Mouse (Mus musculus): Measurements from ENCODE around the gene Plpp6. TPM values are rescaled to one million over a fixed set of nuclear protein-coding genes. Genes with fewer than 3 reads are reported as not detected.
"Not testable (repeated sequence)": the region's sequence is repeated elsewhere in the genome, so short reads cannot be mapped to it uniquely, and the experiment has no call there.

Plpp6 gene
- polyA plus RNA-seq, 1 experiment from 2014 or later: 7.1 TPM

- no peak for ATAC-seq (replicated peaks; ENCODE audit: insufficient number of reproducible peaks, insufficient read depth, low FRiP score, low read depth)
- Histone ChIP-seq H3K36me3 (peaks cover 3% of the 10 kb centered on the region), H3K4me2 (peak overlapping the region; percentile 66), H3K9ac (peak overlapping the region; percentile 85), H3K27ac (peak overlapping the region; percentile 95), H3K4me3 (peak overlapping the region; percentile 77), H3K9me3 (replicated peaks) (no peaks in the 10 kb centered on the region), H3K27me3 (no peaks in the 10 kb centered on the region), H3K4me1 (replicated peaks) (peaks cover 15% of the 10 kb centered on the region)
- 52% methylated on average over 8 of the region's 8 CpGs for WGBS
Observed at GRCm38 (mm10) chr19:28989515-28989914, 25.8 kb downstream of the Plpp6 start.

- H3K27me3 ChIP-seq: no peaks in the 10 kb centered on the region
- peak within 1 kb of the TSS; percentile 66 for H3K4me2 ChIP-seq
- H3K9me3 ChIP-seq (replicated peaks): no peaks in the 10 kb centered on the region
- under 1% methylated on average over 37 of the region's 37 CpGs for WGBS
- peaks cover 22% of the 10 kb centered on the region for H3K4me1 ChIP-seq (replicated peaks)
- H3K4me3 ChIP-seq: peak within 1 kb of the TSS; percentile 77
- peak within 1 kb of the TSS; percentile 85 for H3K9ac ChIP-seq
- peak; percentile 99 for ATAC-seq (replicated peaks; ENCODE audit: insufficient number of reproducible peaks, insufficient read depth, low FRiP score, low read depth)
- H3K27ac ChIP-seq: peak within 1 kb of the TSS; percentile 95
- H3K36me3 ChIP-seq: peaks cover 10% of the 10 kb centered on the region
Observed at GRCm38 (mm10) chr19:28990194-28990589, 26.4 kb downstream of the Plpp6 start, which contains the start of gene Cdc37l1. Gene Cdc37l1 (plus strand): TSS chr19:28990352.

- Histone ChIP-seq H3K27ac (peak overlapping the region; percentile 95), H3K9me3 (replicated peaks) (no peaks in the 10 kb centered on the region), H3K4me1 (replicated peaks) (peaks cover 27% of the 10 kb centered on the region), H3K9ac (peak overlapping the region; percentile 85), H3K36me3 (peaks cover 15% of the 10 kb centered on the region), H3K27me3 (no peaks in the 10 kb centered on the region), H3K4me2 (peak overlapping the region; percentile 66), H3K4me3 (peak overlapping the region; percentile 77)
- peak; percentile 70 for ATAC-seq (replicated peaks; ENCODE audit: insufficient number of reproducible peaks, insufficient read depth, low FRiP score, low read depth)
- WGBS: under 1% methylated on average over 30 of the region's 41 CpGs
Observed at GRCm38 (mm10) chr19:28990590-28991221, 27.0 kb downstream of the Plpp6 start.

GRCm38 (mm10) chr19:28991391-28991790, 27.6 kb downstream of the Plpp6 start:
- 67% methylated on average over 5 of the region's 5 CpGs for WGBS
- Histone ChIP-seq H3K9ac (peak overlapping the region; percentile 85), H3K27me3 (no peaks in the 10 kb centered on the region), H3K27ac (peak overlapping the region; percentile 95), H3K36me3 (peaks cover 20% of the 10 kb centered on the region), H3K4me1 (replicated peaks) (peaks cover 27% of the 10 kb centered on the region), H3K4me3 (peak overlapping the region; percentile 77), H3K4me2 (peak overlapping the region; percentile 66), H3K9me3 (replicated peaks) (no peaks in the 10 kb centered on the region)
- no peak for ATAC-seq (replicated peaks; ENCODE audit: insufficient number of reproducible peaks, insufficient read depth, low FRiP score, low read depth)

GRCm38 (mm10) chr19:28994870-28995269, 31.1 kb downstream of the Plpp6 start:
- H3K36me3 ChIP-seq: peaks cover 34% of the 10 kb centered on the region
- 73% methylated on average over 7 of the region's 7 CpGs for WGBS

GRCm38 (mm10) chr19:28995366-28995765, 31.6 kb downstream of the Plpp6 start:
- no peaks in the 10 kb centered on the region for H3K27me3 ChIP-seq
- H3K9ac ChIP-seq: no peak overlapping the region
- ATAC-seq (replicated peaks; ENCODE audit: insufficient number of reproducible peaks, insufficient read depth, low FRiP score, low read depth): no peak
- peaks cover 24% of the 10 kb centered on the region for H3K4me1 ChIP-seq (replicated peaks)
- H3K4me3 ChIP-seq: no peak overlapping the region
- no peaks in the 10 kb centered on the region for H3K9me3 ChIP-seq (replicated peaks)
- H3K27ac ChIP-seq: peak overlapping the region; percentile 64; the same call in 1 of the 2 replicates
- WGBS: 86% methylated on average over 5 of the region's 5 CpGs
- H3K36me3 ChIP-seq: peaks cover 39% of the 10 kb centered on the region
- H3K4me2 ChIP-seq: no peak overlapping the region

More at GRCm38 (mm10) chr19:28994870-28995269, 31.1 kb downstream of the Plpp6 start:
- H3K4me1 ChIP-seq (replicated peaks): peaks cover 24% of the 10 kb centered on the region
- no peak overlapping the region for H3K4me2 ChIP-seq
- peak overlapping the region; percentile 64 for H3K27ac ChIP-seq
- no peaks in the 10 kb centered on the region for H3K27me3 ChIP-seq
- H3K9ac ChIP-seq: no peak overlapping the region
- H3K4me3 ChIP-seq: no peak overlapping the region
- no peak for ATAC-seq (replicated peaks; ENCODE audit: insufficient number of reproducible peaks, insufficient read depth, low FRiP score, low read depth)
- H3K9me3 ChIP-seq (replicated peaks): no peaks in the 10 kb centered on the region

GRCm38 (mm10) chr19:28997976-28998630, 34.4 kb downstream of the Plpp6 start:
- H3K27me3 ChIP-seq: no peaks in the 10 kb centered on the region
- no peak overlapping the region for H3K4me2 ChIP-seq
- ATAC-seq (replicated peaks; ENCODE audit: insufficient number of reproducible peaks, insufficient read depth, low FRiP score, low read depth): no peak
- WGBS: 72% methylated on average over 4 of the region's 4 CpGs
- peaks cover 17% of the 10 kb centered on the region for H3K4me1 ChIP-seq (replicated peaks)
- H3K9me3 ChIP-seq (replicated peaks): no peaks in the 10 kb centered on the region
- no peak overlapping the region for H3K9ac ChIP-seq
- peaks cover 57% of the 10 kb centered on the region for H3K36me3 ChIP-seq
- H3K27ac ChIP-seq: no peak overlapping the region
- no peak overlapping the region for H3K4me3 ChIP-seq

GRCm38 (mm10) chr19:29000321-29000720, 36.6 kb downstream of the Plpp6 start:
- H3K9me3 ChIP-seq (replicated peaks); H3K4me1 ChIP-seq (replicated peaks); H3K9ac ChIP-seq; ATAC-seq (replicated peaks; ENCODE audit: insufficient number of reproducible peaks, insufficient read depth, low FRiP score, low read depth); H3K27me3 ChIP-seq; H3K4me2 ChIP-seq; H3K4me3 ChIP-seq; H3K27ac ChIP-seq: not testable (repeated sequence)
- WGBS: 97% methylated on average over 16 of the region's 16 CpGs
- peaks cover 48% of the 10 kb centered on the region for H3K36me3 ChIP-seq

- Histone ChIP-seq H3K27ac (no peak overlapping the region), H3K9me3 (replicated peaks) (no peaks in the 10 kb centered on the region), H3K4me2 (no peak overlapping the region), H3K36me3 (peaks cover 51% of the 10 kb centered on the region), H3K9ac (no peak overlapping the region), H3K4me1 (replicated peaks) (no peaks in the 10 kb centered on the region), H3K4me3 (no peak overlapping the region), H3K27me3 (no peaks in the 10 kb centered on the region)
- 92% methylated on average over 3 of the region's 3 CpGs for WGBS
- ATAC-seq (replicated peaks; ENCODE audit: insufficient number of reproducible peaks, insufficient read depth, low FRiP score, low read depth): no peak
Observed at GRCm38 (mm10) chr19:29008069-29008706, 44.4 kb downstream of the Plpp6 start.

- no peak for ATAC-seq (replicated peaks; ENCODE audit: insufficient number of reproducible peaks, insufficient read depth, low FRiP score, low read depth)
- 94% methylated on average over 11 of the region's 11 CpGs for WGBS
- Histone ChIP-seq H3K4me2 (no peak overlapping the region), H3K27me3 (no peaks in the 10 kb centered on the region), H3K9ac (no peak overlapping the region), H3K36me3 (peaks cover 57% of the 10 kb centered on the region), H3K4me3 (no peak overlapping the region), H3K4me1 (replicated peaks) (no peaks in the 10 kb centered on the region), H3K27ac (no peak overlapping the region), H3K9me3 (replicated peaks) (no peaks in the 10 kb centered on the region)
Observed at GRCm38 (mm10) chr19:29009046-29009445, 45.3 kb downstream of the Plpp6 start.

- H3K4me1 ChIP-seq (replicated peaks): 0 out of 2 replicates have a peak, but pooled peaks cover 3% of the 10 kb centered on the region
- ATAC-seq (replicated peaks; ENCODE audit: insufficient number of reproducible peaks, insufficient read depth, low FRiP score, low read depth): no peak
Observed at GRCm38 (mm10) chr19:29011355-29011990, 47.7 kb downstream of the Plpp6 start.

More at GRCm38 (mm10) chr19:29011355-29011990, 47.7 kb downstream of the Plpp6 start:
- Histone ChIP-seq H3K9me3 (replicated peaks) (no peaks in the 10 kb centered on the region), H3K27me3 (no peaks in the 10 kb centered on the region), H3K36me3 (peaks cover 57% of the 10 kb centered on the region), H3K27ac (no peak overlapping the region), H3K4me2 (no peak overlapping the region), H3K4me3 (no peak overlapping the region), H3K9ac (no peak overlapping the region)
- 86% methylated on average over 12 of the region's 12 CpGs for WGBS

Data from heart, embryonic 15.5 days (tissue).